Mouse (Mus musculus) spleen, postnatal 36 days (tissue): Measurements from ENCODE around the gene Tmem246.
A peak's percentile ranks its signal among the peaks of the same experiment; 100 is the strongest.

Source experiments
- DNase-seq, 2 experiments: peaks; one replicate each; pipeline ENCODE4 v3.0.0; 2022; ENCODE audit warnings: low spot score in 2 of 2, mixed read lengths in 1 of 2

The Tmem246 gene

DNA sequence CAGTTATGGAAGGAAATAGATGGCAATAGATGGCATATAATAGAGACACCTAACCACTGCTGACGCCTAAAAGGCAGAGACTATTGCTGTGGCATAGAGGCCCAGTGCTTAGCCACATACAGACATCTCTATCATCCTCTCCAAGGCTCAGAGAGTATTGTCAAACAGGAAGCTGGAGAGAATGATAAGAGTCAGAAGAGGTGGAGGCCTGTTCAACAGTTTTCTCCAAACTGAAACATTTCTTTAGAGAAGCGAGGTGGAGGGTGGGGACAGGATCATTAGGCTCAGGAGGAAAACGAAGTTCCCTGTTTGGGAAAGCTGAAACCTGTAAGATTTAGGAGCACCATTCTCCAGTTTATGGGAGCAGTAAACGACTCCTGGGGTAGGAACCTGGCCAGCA lies 16.4 kb downstream of the Tmem246 start:
- peak in 1 of 2 experiments; percentile 9 for DNase-seq

DNA sequence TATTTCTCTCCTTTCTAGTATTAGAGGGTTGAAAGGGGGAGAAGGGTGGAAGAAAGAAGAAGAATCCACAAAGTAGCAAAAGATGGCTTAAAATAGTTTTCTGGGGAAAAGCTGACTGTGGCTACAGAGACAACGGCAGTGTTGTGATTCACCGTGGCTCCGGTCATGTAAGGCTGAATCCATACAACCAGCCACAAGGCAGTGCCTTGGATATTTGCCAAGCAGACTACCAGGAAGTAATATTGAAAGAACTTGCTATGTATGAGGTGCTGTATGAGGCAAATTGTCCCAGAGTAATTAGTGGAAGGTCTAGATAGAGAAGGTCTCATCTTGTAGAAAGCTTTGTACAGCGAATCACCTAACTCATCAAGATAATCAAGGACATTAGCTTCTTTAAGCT lies 25.5 kb downstream of the Tmem246 start:
- DNase-seq, result no peak

DNA sequence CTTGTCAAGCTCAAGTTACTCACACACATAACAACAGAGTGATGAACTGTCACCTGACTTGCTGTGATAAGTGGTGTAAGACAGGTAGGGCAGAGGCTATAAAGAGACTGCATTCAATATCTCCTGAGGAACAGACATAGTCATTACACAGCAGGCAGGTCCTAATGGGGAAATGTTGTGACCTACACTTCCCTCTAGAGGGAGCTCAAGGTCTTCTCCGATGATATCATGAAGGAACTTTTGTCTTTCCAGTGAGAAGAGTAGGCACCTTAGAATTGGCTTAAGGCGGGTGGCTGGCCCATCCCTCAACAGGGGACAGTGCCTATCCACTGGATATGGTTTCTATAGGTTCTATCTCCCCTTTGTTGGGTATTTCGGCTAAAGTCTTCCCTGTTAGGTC lies 30.1 kb downstream of the Tmem246 start:
- peak; percentile 46 to 60 for DNase-seq

- DNase-seq, result no peak
These were observed 37.5 kb downstream of the Tmem246 start for GRCm38 (mm10) chr4:49559915-49560772.

DNA sequence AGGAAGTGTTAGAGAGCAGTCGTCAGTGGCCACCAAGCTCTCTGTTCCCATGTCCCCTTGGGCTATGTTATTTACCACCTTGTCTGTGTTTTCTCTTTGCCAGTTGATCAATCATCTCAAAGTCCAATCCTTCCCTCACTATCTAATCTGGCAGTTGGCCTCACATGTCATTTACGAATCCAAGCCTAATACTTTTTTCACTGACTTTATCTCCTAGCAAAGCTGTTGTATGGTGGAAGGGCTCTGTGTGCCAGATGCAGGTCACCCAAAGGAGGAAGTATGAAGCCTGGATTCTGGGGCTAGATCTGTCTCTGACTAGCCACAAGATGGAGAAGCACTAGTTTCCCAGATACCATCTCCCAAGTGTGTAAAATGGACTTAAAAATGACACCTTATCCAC lies 39.5 kb downstream of the Tmem246 start:
- DNase-seq, result no peak

- DNase-seq, result no peak
These were observed 40.3 kb downstream of the Tmem246 start for GRCm38 (mm10) chr4:49557375-49557774.

GRCm38 (mm10) chr4:49553380-49553779 lies 44.3 kb downstream of the Tmem246 start:
- no peak for DNase-seq

DNA sequence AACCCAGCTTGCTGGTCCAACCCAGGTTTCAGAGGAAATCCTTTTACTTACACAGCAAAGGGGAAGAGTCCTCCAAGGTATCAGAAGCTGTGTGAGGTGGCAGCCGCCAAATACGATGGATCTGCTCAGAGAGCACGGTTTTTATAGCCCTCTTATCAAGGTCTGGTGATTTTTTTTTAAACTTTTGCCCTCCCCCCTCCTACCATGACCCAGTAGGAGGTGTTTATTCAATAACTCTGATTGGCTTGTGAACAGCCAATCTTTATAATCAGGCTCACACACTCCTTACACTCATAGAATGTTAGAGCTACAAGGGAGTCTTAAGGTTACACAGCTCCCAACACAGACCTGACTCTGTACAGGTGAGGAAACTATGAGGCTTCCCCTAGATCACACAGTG lies 48.3 kb downstream of the Tmem246 start, which contains the start of gene Aldob:
TSS of gene Aldob (minus strand) at position 164 of the 400 bp plus-strand sequence.
- DNase-seq, result no peak

DNA sequence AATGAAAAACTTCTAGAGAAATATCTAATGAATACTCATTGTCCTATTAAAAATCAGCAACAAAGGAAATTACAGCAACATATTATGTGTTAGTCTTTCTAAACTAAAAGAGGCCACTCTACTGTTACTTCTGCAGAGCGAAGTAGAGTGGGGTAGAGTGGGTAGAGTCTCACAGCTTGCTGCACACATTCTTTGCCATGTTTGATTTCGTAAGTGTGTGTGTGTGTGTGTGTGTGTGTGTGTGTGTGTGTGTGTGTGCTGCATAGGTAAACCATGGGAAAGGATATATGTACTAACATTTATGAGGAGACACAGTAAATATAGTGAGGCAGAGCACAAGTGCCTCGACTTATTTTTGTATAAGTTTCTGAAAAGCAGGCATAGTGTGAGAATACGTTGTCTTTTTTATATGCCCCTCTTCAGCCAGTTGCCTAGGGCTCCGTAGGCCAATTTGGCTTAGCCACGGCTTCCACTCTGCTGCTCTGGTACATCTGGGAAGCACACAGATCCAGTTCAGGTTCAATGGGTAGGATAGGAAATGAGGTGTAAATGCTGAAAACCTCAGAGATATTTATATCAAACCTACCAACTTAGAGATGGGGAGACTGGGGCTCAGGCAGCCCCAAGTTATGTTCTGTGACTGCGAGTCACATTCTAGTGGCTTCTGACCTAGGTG lies 50.0 kb downstream of the Tmem246 start:
- no peak for DNase-seq

DNA sequence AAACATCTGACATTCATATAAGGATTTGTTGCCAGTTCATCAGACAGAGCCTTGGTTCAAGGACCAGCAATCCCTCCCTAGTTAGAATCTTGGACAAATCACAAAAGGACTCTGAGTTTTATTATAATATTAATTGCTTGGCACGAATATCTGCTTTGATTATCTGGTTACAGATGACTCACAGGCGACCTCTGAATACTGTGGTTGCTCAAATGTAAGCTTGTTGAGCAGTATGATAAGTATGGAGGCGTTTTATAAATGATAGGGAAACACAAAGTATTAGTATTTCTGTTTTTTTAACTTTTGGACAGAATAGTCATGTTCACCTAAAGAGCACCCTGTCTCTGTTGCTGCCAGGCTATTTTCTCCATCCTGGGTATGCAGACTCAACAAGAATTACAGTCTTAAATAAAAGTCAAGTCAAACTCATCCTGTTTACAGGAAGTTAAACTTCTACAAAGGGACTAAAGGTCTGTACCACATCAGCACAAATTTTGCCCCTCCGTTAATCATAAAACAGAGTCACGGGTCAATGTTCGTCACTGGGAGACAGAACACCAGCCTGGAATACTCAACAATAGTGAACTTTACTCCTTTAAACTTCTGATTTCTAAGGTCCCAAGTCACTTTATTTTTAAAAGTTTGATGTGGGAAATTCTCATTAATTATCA lies 50.7 kb downstream of the Tmem246 start:
- no peak for DNase-seq

DNA sequence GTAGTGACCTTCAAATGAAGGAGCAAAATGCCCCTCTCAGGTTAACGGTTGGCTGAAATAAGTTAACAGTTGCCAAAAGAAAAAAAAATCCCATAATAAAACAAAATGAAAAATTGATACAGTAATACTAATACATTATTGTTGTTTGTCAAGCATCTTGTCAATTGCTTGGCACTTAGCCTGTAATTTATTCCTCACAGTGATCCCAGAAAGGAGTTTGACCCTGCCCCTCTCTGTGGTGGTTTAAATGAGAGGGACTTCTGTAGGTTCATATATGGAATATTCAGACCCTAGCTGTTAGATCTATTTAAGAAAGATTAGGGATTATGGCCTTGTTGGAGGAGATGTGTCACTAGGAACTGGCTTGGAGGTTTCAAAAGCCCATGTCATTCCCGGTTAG lies 51.6 kb downstream of the Tmem246 start:
- no peak for DNase-seq

- DNase-seq, result no peak
These were observed 56.7 kb downstream of the Tmem246 start for GRCm38 (mm10) chr4:49540966-49541365.

DNA sequence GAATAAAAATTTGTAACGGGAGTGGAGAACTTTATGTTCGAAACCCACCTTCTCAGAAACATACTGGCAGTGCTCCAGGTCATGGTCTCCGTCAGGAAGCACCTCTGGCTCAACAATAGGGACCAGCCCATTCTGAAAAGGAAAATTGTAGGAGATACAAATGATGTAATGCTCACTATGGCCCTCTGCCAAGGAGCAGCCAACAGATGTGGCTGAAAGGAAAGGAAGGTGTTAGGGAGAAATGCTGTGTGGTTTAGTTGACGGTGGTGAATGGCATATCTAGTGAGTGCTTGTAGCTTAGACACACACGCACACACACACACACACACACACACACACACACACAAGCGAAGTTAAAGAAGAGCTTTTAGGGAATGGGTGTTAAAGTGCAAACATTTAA lies 58.0 kb downstream of the Tmem246 start:
- no peak for DNase-seq

DNA sequence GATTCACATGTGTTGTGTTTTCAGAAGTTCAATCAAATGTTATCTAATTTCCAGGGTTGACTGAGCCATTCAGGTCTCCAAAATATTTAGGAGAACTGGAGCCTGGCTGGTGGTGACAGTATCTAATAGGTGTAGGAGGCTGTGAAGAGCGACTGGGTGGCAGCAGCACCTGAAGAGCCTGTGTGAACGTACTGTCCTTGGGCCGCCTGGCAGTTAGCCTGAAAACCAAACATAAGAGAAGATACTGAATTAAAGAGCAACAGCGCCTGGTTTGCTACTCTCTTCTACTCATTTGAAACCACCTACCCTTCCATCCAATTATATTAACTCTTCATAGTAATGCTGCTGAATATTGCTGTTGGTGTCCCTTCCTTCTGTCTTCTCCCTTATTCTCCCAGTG lies 61.0 kb downstream of the Tmem246 start:
- DNase-seq, result no peak

GRCm38 (mm10) chr4:49535675-49536294 lies 61.9 kb downstream of the Tmem246 start:
- no peak for DNase-seq

GRCm38 (mm10) chr4:49535036-49535435 lies 62.6 kb downstream of the Tmem246 start:
- DNase-seq, result no peak
